Mouse (Mus musculus): ENCODE results near the gene Enpep. TPM values are rescaled to one million over a fixed set of nuclear protein-coding genes. Genes with fewer than 3 reads are reported as not detected.

The Enpep gene
- polyA plus RNA-seq, 1 experiment from 2014 or later: 0.05 TPM

DNA sequence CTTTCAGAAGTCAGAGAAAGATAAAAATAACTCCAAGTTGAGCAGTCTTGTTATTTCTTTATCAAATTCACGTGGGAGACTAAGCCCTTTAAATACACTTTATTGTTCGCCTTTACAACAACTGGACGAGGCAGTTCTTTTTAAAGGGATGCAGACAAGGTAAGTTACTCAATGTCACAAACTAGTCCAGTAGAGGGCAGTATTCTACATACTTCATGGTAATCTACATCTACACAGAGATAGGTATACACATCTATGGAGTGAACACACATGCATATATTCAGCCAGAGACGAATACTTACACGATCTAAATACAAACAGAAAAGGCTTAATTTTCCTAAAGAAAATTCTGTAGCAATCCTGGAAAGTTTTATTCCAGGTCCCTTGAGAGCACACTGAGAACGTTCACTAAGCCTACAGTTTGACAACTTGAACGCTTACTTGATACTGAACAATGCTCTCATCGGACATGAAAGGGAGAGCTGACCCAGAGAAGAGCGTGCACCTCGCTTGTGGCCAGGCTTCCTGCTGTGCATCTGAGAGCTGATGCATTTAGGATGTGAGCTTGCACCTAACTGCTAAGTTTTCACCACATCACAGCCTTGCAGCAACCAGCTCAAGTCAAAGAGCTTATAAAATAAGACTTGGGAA is 24.3 kb downstream of the Enpep start:
- no peak for DNase-seq (ENCODE audit: low spot score)
- 57% methylated on average over 10 of the region's 10 CpGs for WGBS
- H3K4me3 ChIP-seq: no peak overlapping the region
- H3K4me1 ChIP-seq: no peaks in the 10 kb centered on the region
- no peaks in the 10 kb centered on the region for H3K27me3 ChIP-seq (ENCODE audit: low read depth, poor library complexity, severe bottlenecking)
- H3K9me3 ChIP-seq (replicated peaks): no peaks in the 10 kb centered on the region
- H3K27ac ChIP-seq (replicated peaks): no peak overlapping the region
- H3K36me3 ChIP-seq: no peaks in the 10 kb centered on the region

DNA sequence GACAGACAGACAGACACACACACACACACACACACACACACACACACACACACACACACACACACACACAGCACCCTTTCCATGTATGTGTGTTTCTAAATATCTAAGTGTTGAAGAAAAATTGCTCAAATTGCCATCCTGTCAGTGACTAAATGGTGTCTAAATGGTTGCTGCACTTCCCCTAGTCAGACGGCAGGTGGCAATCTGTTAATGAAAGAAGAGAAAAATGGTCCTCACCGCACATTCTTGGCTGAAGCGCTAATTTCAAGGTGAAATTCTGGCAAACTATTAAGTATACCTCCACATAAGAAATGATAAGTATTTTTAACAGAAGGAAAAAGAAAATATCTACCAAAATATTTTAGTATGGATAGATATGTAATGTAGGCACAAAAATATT is 28.6 kb downstream of the Enpep start:
- H3K27ac ChIP-seq (replicated peaks): no peak overlapping the region
- no peaks in the 10 kb centered on the region for H3K27me3 ChIP-seq (ENCODE audit: low read depth, poor library complexity, severe bottlenecking)
- H3K36me3 ChIP-seq: no peaks in the 10 kb centered on the region
- no peak for DNase-seq (ENCODE audit: low spot score)
- H3K4me1 ChIP-seq: no peaks in the 10 kb centered on the region
- 21% methylated on average over 3 of the region's 3 CpGs for WGBS
- H3K4me3 ChIP-seq: no peak overlapping the region
- no peaks in the 10 kb centered on the region for H3K9me3 ChIP-seq (replicated peaks)

DNA sequence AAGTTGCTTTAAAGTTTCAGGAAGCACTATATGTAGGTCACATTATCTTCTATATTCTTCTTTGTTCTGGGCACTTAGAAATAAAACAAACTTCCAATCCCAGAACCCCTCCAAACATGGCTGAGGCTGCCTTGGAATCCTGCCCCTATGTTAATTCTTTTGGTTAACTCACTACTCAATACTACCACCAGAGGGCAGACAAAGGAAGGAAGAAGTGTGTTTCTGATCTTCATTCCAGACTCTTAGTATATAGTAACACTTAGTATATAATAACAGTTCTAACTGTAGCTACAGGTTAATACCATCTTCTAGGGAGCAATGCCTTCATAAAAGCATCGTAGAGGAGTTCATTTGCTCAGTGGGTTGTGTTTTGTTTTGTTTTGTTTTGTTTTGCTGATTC is 32.6 kb downstream of the Enpep start:
- no peaks in the 10 kb centered on the region for H3K9me3 ChIP-seq (replicated peaks)
- H3K36me3 ChIP-seq: no peaks in the 10 kb centered on the region
- H3K27me3 ChIP-seq (ENCODE audit: low read depth, poor library complexity, severe bottlenecking): no peaks in the 10 kb centered on the region
- H3K27ac ChIP-seq (replicated peaks): no peak overlapping the region
- no peak for DNase-seq (ENCODE audit: low spot score)
- H3K4me3 ChIP-seq: no peak overlapping the region
- 83% methylated on average over 1 of the region's 1 CpGs for WGBS
- peaks cover 9% of the 10 kb centered on the region for H3K4me1 ChIP-seq

DNA sequence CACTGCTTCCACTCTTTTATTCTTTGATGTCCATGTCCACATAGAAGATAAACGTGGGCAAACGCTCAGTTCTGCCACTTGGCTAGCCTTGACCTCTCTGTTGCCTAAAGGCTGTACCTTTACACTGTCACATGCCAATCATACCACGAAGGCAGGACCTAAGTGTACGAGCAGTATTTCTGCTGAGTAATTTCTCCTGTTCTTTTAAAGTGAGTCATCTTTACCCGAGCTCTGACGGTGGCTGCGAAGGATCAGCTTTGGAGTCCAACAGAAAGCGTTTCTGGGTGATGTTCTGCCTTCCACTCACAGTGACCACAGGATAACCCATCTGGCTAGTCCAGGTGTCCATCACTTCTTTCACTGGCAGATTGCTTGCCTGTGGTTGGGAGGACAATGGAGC is 33.9 kb downstream of the Enpep start:
- Histone ChIP-seq H3K4me3 (no peak overlapping the region), H3K27ac (replicated peaks) (no peak overlapping the region), H3K9me3 (replicated peaks) (no peaks in the 10 kb centered on the region), H3K36me3 (no peaks in the 10 kb centered on the region), H3K4me1 (peaks cover 13% of the 10 kb centered on the region), H3K27me3 (ENCODE audit: low read depth, poor library complexity, severe bottlenecking) (no peaks in the 10 kb centered on the region)
- no peak for DNase-seq (ENCODE audit: low spot score)
- 91% methylated on average over 8 of the region's 8 CpGs for WGBS

DNA sequence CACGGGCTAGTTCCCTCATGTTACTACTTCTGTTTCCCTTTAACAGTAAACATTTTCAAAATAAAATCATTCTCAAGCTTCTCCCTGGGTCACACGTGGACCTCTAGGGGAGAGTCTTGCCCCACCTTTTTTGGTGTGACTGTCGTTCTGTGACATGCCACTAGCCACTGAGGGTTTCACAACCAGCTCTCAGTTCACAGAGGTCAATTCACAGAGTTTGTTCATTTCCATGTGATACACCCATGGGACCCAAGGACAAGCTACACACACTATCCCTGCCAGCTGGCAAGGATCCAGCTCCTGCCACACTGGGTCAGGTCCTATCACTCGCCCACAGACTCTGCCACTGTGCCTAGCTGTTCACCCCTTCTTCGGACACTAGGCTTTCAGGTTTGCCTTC is 35.5 kb downstream of the Enpep start:
- WGBS: 79% methylated on average over 5 of the region's 5 CpGs
- Histone ChIP-seq H3K4me3 (no peak overlapping the region), H3K27me3 (ENCODE audit: low read depth, poor library complexity, severe bottlenecking) (no peaks in the 10 kb centered on the region), H3K36me3 (no peaks in the 10 kb centered on the region), H3K27ac (replicated peaks) (no peak overlapping the region), H3K9me3 (replicated peaks) (no peaks in the 10 kb centered on the region), H3K4me1 (peaks cover 15% of the 10 kb centered on the region)
- DNase-seq (ENCODE audit: low spot score): no peak

DNA sequence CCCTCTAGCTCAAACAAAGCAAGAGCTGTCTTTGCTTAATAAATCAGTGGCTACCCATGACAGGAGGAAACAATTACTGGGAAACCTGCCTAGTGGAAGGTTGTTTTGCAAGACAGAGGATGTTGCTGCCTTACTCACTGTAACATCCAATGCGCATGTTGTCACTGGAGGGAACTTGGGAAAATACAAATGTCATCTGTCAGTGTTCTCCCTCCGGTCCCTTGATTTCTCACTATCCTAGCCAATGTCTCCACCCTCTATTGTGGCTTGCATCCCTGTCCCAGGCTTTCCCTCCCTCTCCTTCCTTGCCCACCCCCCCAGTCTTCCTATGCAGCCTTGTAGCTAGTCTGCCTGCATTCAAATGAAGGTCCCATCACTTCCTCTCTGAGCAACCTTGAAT is 36.6 kb downstream of the Enpep start:
- 64% methylated on average over 2 of the region's 2 CpGs for whole genome bisulfite sequencing

DNA sequence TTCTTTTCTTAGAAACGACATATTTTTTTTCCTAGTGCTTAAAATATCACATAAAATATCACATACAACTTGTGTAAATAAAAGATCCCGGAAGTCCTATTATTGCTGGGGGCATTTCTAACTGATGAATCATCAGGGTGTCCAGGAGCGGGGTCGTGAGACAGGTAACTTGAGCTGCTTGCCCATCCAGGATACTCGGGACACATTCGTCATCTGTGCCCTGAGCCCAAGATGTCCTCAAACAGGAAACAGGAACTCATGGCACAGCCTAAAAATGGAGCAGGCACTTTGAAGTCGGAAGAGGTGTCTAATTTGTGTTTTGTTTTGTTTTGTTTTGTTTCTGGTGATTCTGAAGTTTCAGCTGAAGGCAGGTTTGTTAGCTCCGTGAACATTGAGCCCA is 43.0 kb downstream of the Enpep start:
- Histone ChIP-seq H3K4me3 (no peak overlapping the region), H3K27ac (replicated peaks) (no peak overlapping the region), H3K9me3 (replicated peaks) (no peaks in the 10 kb centered on the region), H3K36me3 (no peaks in the 10 kb centered on the region), H3K27me3 (ENCODE audit: low read depth, poor library complexity, severe bottlenecking) (no peaks in the 10 kb centered on the region), H3K4me1 (peaks cover 7% of the 10 kb centered on the region; the same call in 1 of the 2 replicates)
- WGBS: 86% methylated on average over 8 of the region's 8 CpGs
- no peak for DNase-seq (ENCODE audit: low spot score)

More for the DNA sequence above, 36.6 kb downstream of the Enpep start:
- Histone ChIP-seq H3K9me3 (replicated peaks) (no peaks in the 10 kb centered on the region), H3K36me3 (no peaks in the 10 kb centered on the region), H3K27ac (replicated peaks) (no peak overlapping the region), H3K4me1 (peaks cover 15% of the 10 kb centered on the region), H3K27me3 (ENCODE audit: low read depth, poor library complexity, severe bottlenecking) (no peaks in the 10 kb centered on the region), H3K4me3 (no peak overlapping the region)
- no peak for DNase-seq (ENCODE audit: low spot score)

DNA sequence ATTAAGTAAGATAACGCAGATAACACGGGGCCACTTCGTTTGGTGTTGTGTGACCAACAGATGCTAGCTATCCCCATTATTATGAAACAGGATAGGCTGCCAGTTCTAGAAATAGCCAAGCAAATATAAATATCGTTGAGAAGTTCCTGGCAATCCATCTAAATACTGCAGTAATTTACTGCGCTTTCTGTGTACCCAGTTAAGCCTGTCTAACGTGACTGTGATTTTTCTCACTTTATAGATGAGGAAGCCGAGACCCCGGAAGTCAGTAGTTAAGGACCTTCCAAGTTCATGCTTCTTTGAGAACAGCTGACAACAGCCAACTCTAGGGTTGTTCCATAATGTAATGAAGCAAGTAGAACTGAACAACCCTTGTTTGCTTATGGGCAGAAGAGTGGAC is 45.4 kb downstream of the Enpep start:
- DNase-seq (ENCODE audit: low spot score): no peak
- Histone ChIP-seq H3K27me3 (ENCODE audit: low read depth, poor library complexity, severe bottlenecking) (no peaks in the 10 kb centered on the region), H3K27ac (replicated peaks) (no peak overlapping the region), H3K36me3 (no peaks in the 10 kb centered on the region), H3K9me3 (replicated peaks) (no peaks in the 10 kb centered on the region), H3K4me1 (0 out of 2 replicates have a peak, but pooled peaks cover 2% of the 10 kb centered on the region), H3K4me3 (no peak overlapping the region)
- 92% methylated on average over 8 of the region's 8 CpGs for WGBS

DNA sequence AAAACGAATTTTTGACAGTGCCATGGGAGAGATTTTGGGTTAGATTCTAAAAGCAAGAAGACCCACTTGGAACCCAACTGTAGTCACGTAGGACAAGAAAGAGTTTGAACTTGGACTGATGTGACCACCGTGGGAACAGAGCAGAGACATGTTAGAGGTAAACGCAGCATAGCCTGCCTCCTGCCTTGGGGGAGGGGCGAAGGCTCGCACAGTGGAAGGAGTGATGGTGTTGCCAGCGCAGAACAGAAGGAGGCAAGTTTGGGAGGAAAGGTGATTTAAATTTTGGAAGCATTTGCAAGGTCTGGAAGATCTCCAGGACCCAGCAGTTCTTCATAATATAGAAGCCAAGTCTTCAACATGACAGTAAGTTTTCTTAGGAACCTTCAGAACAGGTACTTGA is 46.1 kb downstream of the Enpep start:
- Histone ChIP-seq H3K9me3 (replicated peaks) (no peaks in the 10 kb centered on the region), H3K27me3 (ENCODE audit: low read depth, poor library complexity, severe bottlenecking) (no peaks in the 10 kb centered on the region), H3K4me3 (no peak overlapping the region), H3K27ac (replicated peaks) (no peak overlapping the region), H3K4me1 (0 out of 2 replicates have a peak, but pooled peaks cover 2% of the 10 kb centered on the region), H3K36me3 (no peaks in the 10 kb centered on the region)
- WGBS: 72% methylated on average over 7 of the region's 7 CpGs
- DNase-seq (ENCODE audit: low spot score): no peak

DNA sequence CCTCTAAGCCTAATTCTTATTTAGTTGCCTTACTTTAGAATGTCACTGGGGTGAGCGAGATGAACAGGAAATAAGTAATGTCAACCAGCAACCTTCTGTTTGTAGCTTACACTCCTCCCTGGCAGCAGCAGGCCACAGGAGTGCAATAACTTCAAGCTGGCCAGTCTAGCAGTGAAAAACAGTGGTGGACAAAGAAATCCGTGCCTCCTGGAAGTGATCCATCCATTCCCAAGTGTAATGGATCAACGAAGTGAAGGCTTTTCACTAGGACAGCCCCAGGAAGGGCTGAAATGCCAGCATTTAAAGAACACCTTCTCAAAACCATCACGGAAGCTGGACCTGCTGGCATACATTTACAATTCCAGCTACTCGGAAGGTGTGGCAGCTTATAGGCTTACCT is 48.2 kb downstream of the Enpep start:
- Histone ChIP-seq H3K4me3 (no peak overlapping the region), H3K27ac (replicated peaks) (no peak overlapping the region), H3K9me3 (replicated peaks) (no peaks in the 10 kb centered on the region), H3K27me3 (ENCODE audit: low read depth, poor library complexity, severe bottlenecking) (no peaks in the 10 kb centered on the region), H3K36me3 (no peaks in the 10 kb centered on the region), H3K4me1 (no peaks in the 10 kb centered on the region)
- WGBS: 83% methylated on average over 5 of the region's 5 CpGs
- no peak for DNase-seq (ENCODE audit: low spot score)

DNA sequence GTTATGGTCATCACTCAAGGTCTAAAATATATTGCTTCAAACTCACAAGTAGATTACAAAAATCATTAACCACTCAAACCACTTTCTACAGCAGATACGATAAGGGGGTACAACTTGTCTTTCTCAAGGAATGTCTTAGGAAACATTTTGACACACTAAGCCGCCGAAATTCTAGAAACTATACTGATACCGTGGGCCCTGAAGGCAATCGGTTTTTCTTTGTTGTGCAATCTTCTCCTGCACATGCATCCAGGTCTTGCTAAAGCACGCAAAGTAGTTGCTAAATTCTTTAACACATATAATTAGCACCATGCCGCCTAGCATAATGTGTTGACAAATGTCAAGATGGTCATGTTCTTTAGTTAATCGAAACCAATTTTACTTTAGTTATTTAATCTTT is 53.1 kb downstream of the Enpep start:
- WGBS: 93% methylated on average over 8 of the region's 8 CpGs
- H3K4me3 ChIP-seq: no peak overlapping the region

DNA sequence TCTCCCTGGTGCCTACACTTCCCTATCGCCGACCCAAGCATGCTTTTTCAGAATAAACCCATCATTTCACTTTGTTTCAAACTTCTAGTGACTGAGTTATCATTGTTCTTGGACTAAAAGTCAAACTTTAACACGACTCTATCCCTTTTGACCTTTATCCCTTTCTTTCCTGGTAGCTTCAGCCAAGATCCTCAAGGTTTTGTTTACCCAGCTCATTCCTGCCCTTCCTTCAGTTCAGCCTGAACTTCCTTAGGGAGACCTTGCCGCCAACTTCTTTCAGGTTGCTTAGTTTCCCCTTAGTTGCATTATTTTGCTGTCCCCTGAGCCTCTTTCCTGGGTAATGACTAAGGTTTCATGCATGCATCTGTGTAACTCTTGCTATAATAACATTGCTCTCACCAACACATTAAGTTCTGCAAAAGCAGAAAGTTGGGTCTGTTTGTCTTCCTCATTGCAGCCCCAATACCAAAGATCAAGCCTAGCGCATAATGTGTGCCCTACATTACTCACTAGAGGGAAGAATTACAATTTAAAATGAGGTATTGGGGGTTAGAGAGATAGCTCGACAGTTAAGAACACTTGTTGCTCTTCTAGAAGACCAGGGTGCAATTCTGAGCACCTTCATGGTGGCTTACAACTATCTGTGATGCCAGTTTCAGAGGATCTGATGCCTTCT is 59.2 kb downstream of the Enpep start:
- Histone ChIP-seq H3K4me3 (no peak overlapping the region), H3K27me3 (ENCODE audit: low read depth, poor library complexity, severe bottlenecking) (no peaks in the 10 kb centered on the region), H3K27ac (replicated peaks) (no peak overlapping the region), H3K36me3 (no peaks in the 10 kb centered on the region), H3K4me1 (no peaks in the 10 kb centered on the region), H3K9me3 (replicated peaks) (no peaks in the 10 kb centered on the region)
- no peak for DNase-seq (ENCODE audit: low spot score)
- WGBS: 82% methylated on average over 6 of the region's 6 CpGs

More for the DNA sequence above, 53.1 kb downstream of the Enpep start:
- Histone ChIP-seq H3K4me1 (no peaks in the 10 kb centered on the region), H3K9me3 (replicated peaks) (no peaks in the 10 kb centered on the region), H3K27me3 (ENCODE audit: low read depth, poor library complexity, severe bottlenecking) (no peaks in the 10 kb centered on the region), H3K36me3 (no peaks in the 10 kb centered on the region), H3K27ac (replicated peaks) (no peak overlapping the region)
- DNase-seq (ENCODE audit: low spot score): no peak

DNA sequence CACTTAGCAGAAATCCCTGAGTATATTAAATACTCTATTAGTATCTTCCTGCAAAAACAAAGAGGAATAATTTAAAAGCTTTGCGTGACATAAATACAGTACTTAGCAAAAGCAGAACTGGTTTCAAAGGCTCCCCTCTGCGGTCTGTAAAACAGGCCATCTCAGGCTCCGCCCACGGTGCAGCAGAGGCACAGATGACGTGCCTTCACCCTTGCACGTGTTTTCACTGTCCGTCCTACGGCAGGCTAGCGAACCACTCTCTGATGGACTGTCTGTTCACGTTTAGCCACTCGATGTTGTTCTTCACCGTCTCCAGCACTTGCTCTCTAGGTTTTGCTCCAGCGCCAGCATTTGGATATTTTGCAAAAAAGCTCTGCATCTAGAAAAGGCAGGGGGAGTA is 62.5 kb downstream of the Enpep start:
- Histone ChIP-seq H3K4me1 (no peaks in the 10 kb centered on the region), H3K9me3 (replicated peaks) (no peaks in the 10 kb centered on the region)
- 66% methylated on average over 13 of the region's 13 CpGs for WGBS

More for the DNA sequence above, 62.5 kb downstream of the Enpep start:
- Histone ChIP-seq H3K4me3 (no peak overlapping the region), H3K27me3 (ENCODE audit: low read depth, poor library complexity, severe bottlenecking) (no peaks in the 10 kb centered on the region), H3K36me3 (no peaks in the 10 kb centered on the region), H3K27ac (replicated peaks) (no peak overlapping the region)
- DNase-seq (ENCODE audit: low spot score): no peak

All from midbrain, embryonic 10.5 days (tissue).